Mouse (Mus musculus): ENCODE results near the gene Edf1. TPM values are rescaled to one million over a fixed set of nuclear protein-coding genes. Genes with fewer than 3 reads are reported as not detected.
A peak's percentile ranks its signal among the peaks of the same experiment; 100 is the strongest.

Gene Edf1
- polyA plus RNA-seq, 1 experiment, result 56.2 TPM

- Histone ChIP-seq H3K36me3 (ENCODE audit: control insufficient read depth, insufficient read depth, low read length) (peaks cover 9% of the 10 kb centered on the region), H3K4me1 (ENCODE audit: control insufficient read depth, insufficient read depth, insufficient read length) (no peaks in the 10 kb centered on the region), H3K27ac (ENCODE audit: insufficient read depth, low read length) (no peak overlapping the region), H3K4me3 (ENCODE audit: extremely low read depth, insufficient read depth, insufficient read length) (no peak overlapping the region), H3K27me3 (ENCODE audit: control insufficient read depth, insufficient read depth, low read length) (no peaks in the 10 kb centered on the region)
- TF ChIP-seq POLR2A (IDR thresholded peaks at IDR 0.05; ENCODE audit: low read depth, low read length), result no peak
- no peak for TF ChIP-seq CTCF (IDR thresholded peaks at IDR 0.05; ENCODE audit: extremely low read depth, insufficient read depth, insufficient read length, insufficient replicate concordance)
- no peak for DNase-seq (ENCODE audit: low read depth in 1 of 2, low spot score in 2 of 2)
- 91% methylated on average over 8 of the region's 8 CpGs for WGBS
These were observed 29.6 kb downstream of the Edf1 start for GRCm38 (mm10) chr2:25587290-25587689.

- H3K27me3 ChIP-seq (ENCODE audit: control insufficient read depth, insufficient read depth, low read length), result no peaks in the 10 kb centered on the region
- no peak for DNase-seq (ENCODE audit: low read depth in 1 of 2, low spot score in 2 of 2)
- WGBS, result 78% methylated on average over 8 of the region's 8 CpGs
- H3K4me1 ChIP-seq (ENCODE audit: control insufficient read depth, insufficient read depth, insufficient read length), result no peaks in the 10 kb centered on the region
- H3K36me3 ChIP-seq (ENCODE audit: control insufficient read depth, insufficient read depth, low read length), result peaks cover 11% of the 10 kb centered on the region
- H3K27ac ChIP-seq (ENCODE audit: insufficient read depth, low read length), result no peak overlapping the region; the same call in 1 of the 2 replicates
- no peak overlapping the region for H3K4me3 ChIP-seq (ENCODE audit: extremely low read depth, insufficient read depth, insufficient read length)
- TF ChIP-seq CTCF (IDR thresholded peaks at IDR 0.05; ENCODE audit: extremely low read depth, insufficient read depth, insufficient read length, insufficient replicate concordance) (no peak), POLR2A (IDR thresholded peaks at IDR 0.05; ENCODE audit: low read depth, low read length) (no peak)
These were observed 30.7 kb downstream of the Edf1 start for GRCm38 (mm10) chr2:25588227-25588907.

- H3K4me3 ChIP-seq (ENCODE audit: extremely low read depth, insufficient read depth, insufficient read length), result no peak overlapping the region
- no peak overlapping the region for H3K27ac ChIP-seq (ENCODE audit: insufficient read depth, low read length)
- peaks cover 19% of the 10 kb centered on the region for H3K36me3 ChIP-seq (ENCODE audit: control insufficient read depth, insufficient read depth, low read length)
- no peak for TF ChIP-seq POLR2A (IDR thresholded peaks at IDR 0.05; ENCODE audit: low read depth, low read length)
- TF ChIP-seq CTCF (IDR thresholded peaks at IDR 0.05; ENCODE audit: extremely low read depth, insufficient read depth, insufficient read length, insufficient replicate concordance), result peak; percentile 26; the same call in 1 of the 2 replicates
- DNase-seq (ENCODE audit: low read depth in 1 of 2, low spot score in 2 of 2), result peak in 1 of 2 experiments; percentile 33
- no peaks in the 10 kb centered on the region for H3K27me3 ChIP-seq (ENCODE audit: control insufficient read depth, insufficient read depth, low read length)
- WGBS, result 72% methylated on average over 2 of the region's 2 CpGs
- no peaks in the 10 kb centered on the region for H3K4me1 ChIP-seq (ENCODE audit: control insufficient read depth, insufficient read depth, insufficient read length)
These were observed 34.2 kb downstream of the Edf1 start for GRCm38 (mm10) chr2:25591863-25592262.

GRCm38 (mm10) chr2:25596765-25597510 is 39.3 kb downstream of the Edf1 start:
- no peaks in the 10 kb centered on the region for H3K27me3 ChIP-seq (ENCODE audit: control insufficient read depth, insufficient read depth, low read length)
- no peak overlapping the region for H3K4me3 ChIP-seq (ENCODE audit: extremely low read depth, insufficient read depth, insufficient read length)
- no peak for TF ChIP-seq POLR2A (IDR thresholded peaks at IDR 0.05; ENCODE audit: low read depth, low read length)
- TF ChIP-seq CTCF (IDR thresholded peaks at IDR 0.05; ENCODE audit: extremely low read depth, insufficient read depth, insufficient read length, insufficient replicate concordance), result no peak
- peaks cover 40% of the 10 kb centered on the region for H3K36me3 ChIP-seq (ENCODE audit: control insufficient read depth, insufficient read depth, low read length)
- DNase-seq (ENCODE audit: low read depth in 1 of 2, low spot score in 2 of 2), result no peak
- no peak overlapping the region for H3K27ac ChIP-seq (ENCODE audit: insufficient read depth, low read length)
- WGBS, result 94% methylated on average over 5 of the region's 5 CpGs
- no peaks in the 10 kb centered on the region for H3K4me1 ChIP-seq (ENCODE audit: control insufficient read depth, insufficient read depth, insufficient read length)

GRCm38 (mm10) chr2:25598749-25599148 is 41.1 kb downstream of the Edf1 start:
- Histone ChIP-seq H3K36me3 (ENCODE audit: control insufficient read depth, insufficient read depth, low read length) (peaks cover 39% of the 10 kb centered on the region), H3K27ac (ENCODE audit: insufficient read depth, low read length) (no peak overlapping the region), H3K27me3 (ENCODE audit: control insufficient read depth, insufficient read depth, low read length) (no peaks in the 10 kb centered on the region), H3K4me1 (ENCODE audit: control insufficient read depth, insufficient read depth, insufficient read length) (no peaks in the 10 kb centered on the region), H3K4me3 (ENCODE audit: extremely low read depth, insufficient read depth, insufficient read length) (no peak overlapping the region)
- WGBS, result 87% methylated on average over 1 of the region's 1 CpGs
- DNase-seq (ENCODE audit: low read depth in 1 of 2, low spot score in 2 of 2), result no peak
- TF ChIP-seq POLR2A (IDR thresholded peaks at IDR 0.05; ENCODE audit: low read depth, low read length) (no peak), CTCF (IDR thresholded peaks at IDR 0.05; ENCODE audit: extremely low read depth, insufficient read depth, insufficient read length, insufficient replicate concordance) (no peak)

- Histone ChIP-seq H3K27ac (ENCODE audit: insufficient read depth, low read length) (no peak overlapping the region), H3K36me3 (ENCODE audit: control insufficient read depth, insufficient read depth, low read length) (peaks cover 37% of the 10 kb centered on the region), H3K4me3 (ENCODE audit: extremely low read depth, insufficient read depth, insufficient read length) (no peak overlapping the region), H3K4me1 (ENCODE audit: control insufficient read depth, insufficient read depth, insufficient read length) (no peaks in the 10 kb centered on the region), H3K27me3 (ENCODE audit: control insufficient read depth, insufficient read depth, low read length) (no peaks in the 10 kb centered on the region)
- TF ChIP-seq CTCF (IDR thresholded peaks at IDR 0.05; ENCODE audit: extremely low read depth, insufficient read depth, insufficient read length, insufficient replicate concordance), result no peak
- TF ChIP-seq POLR2A (IDR thresholded peaks at IDR 0.05; ENCODE audit: low read depth, low read length), result no peak
- no peak for DNase-seq (ENCODE audit: low read depth in 1 of 2, low spot score in 2 of 2)
- 94% methylated on average over 2 of the region's 2 CpGs for WGBS
These were observed 42.4 kb downstream of the Edf1 start for GRCm38 (mm10) chr2:25600037-25600436.
